Mouse (Mus musculus): ENCODE measurements around the gene Rorc.
A peak's percentile ranks its signal among the peaks of the same experiment; 100 is the strongest.

The Rorc gene

DNA sequence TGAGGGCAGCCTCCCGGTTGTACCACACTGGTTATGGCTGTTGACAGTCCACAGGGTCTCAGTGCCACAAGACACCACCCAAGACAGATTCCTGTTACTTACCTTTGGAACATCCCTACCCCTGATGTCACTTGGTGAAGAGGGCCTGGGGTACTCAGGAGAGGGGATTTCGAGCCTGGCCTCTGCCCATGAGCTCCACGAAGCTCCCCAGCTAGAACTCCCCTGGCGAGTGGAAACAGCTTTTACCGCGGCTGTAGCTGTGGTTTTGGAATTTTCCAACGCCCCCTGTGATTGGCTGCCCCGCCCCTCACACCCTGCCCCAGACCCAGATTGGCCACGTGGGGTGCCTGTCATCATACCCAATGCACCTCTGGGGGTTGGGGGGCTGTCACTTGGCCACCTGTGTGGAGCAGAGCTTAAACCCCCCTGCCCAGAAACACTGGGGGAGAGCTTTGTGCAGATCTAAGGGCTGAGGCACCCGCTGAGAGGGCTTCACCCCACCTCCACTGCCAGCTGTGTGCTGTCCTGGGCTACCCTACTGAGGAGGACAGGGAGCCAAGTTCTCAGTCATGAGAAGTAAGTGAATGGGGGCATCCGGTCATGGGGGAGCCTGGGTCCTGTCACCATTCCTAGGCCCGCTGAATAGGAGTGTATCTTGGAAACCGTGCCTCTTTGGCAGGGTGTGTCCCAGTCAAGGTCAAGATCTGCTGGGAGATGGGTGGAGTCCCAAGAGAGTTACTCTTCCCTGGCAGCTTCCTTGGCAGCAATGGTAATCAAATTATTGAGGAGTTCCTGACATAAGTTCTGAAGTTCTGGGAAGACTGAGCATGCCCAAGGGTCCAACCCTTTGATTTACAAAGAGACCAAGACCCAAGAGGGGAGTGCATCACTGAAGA, 4.7 kb downstream of the Rorc start:
- DNase-seq (ENCODE audit: extremely low spot score): no peak

DNA sequence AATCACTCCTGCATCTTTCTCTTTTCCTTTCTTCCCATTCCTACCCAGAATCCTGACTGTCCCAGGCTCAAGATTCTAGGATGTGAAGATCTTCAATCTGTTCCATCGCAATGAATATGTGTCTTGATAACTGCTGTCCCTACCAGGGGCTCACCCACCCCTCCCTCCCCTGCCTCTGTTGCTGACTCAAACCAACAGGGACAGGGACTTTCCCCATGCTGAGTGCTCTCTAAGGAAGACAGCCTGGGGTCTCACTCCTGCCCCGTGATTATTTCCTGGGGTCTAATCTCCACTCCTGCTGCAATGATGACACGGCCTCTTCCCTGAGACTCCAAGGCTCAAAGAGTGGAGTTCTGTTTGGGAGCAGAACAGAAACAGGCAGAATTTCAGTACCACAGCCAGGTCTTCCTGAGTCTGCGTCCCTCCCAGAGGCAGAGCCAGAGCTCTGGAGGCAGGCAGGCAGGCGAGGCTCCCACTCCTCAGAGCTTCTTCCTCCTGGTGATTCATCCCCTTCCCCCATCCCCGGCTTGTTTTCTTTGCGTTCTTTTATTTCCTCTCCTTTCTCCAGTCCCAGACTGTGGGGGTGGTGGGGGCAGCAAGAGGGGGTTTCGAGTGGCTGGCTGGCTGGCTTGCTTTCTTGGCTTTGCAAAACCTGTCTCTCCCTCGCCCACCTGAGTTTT, 7.4 kb downstream of the Rorc start:
- DNase-seq (ENCODE audit: extremely low spot score): no peak

DNA sequence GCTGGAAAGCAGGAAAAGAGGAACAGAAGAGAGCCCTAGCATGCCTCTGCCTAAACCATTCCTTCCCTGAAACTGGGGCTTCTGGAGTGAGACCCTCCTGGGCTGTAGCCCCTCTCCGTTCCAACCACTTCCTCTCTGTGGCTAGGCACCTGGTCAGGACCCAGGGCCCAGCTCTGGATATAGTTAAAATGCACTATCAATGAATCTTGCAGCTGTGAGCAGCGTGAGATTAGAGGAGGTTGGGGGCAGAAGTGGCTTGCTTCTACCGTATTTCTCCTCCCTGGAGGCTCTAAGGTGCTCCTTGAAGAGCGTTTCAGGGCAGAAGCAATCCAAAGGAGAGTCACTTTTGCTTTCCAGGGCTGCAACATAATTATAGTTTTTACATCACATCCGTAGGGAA, 9.7 kb downstream of the Rorc start:
- DNase-seq (ENCODE audit: extremely low spot score): no peak

DNA sequence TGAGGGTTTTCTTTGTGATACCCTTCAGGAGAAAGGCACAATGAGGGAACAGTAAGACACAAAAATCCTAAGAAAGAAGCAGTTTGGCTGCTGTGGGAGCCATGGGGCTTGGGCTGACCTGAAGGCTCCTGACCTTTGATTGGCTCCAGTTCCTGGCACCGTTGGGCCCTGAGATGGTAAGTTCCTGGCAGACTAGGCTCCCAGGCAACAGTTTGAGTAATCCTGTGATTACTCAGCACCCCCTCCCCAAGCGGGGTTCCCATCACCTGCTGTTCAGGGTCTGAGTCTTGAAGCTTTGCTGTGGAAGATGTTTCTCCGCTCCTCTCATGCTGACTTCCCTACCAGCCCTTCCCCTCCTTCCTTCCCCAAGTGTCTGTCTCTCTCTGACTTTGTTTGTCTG, 10.9 kb downstream of the Rorc start:
- no peak for DNase-seq (ENCODE audit: extremely low spot score)

DNA sequence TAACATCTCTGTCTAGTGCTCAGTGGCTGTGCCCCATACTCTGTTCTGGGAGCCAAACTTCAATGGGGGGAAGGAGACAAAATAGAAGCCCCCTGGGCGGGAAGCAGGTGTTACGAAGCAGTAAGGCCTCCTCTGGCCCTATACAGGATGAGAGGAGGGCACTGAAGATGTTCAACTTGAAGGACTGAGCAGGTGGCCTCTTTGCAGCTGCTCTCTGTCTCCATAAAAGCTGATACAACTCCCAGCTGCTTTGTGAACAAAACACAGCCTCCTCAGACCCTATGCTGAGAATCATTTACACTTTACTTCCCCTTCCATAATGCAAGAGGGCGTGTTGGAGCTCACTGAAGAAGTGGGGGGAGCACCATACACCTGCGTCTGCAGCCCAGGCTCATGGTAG, 14.1 kb downstream of the Rorc start:
- no peak for DNase-seq (ENCODE audit: extremely low spot score)

DNA sequence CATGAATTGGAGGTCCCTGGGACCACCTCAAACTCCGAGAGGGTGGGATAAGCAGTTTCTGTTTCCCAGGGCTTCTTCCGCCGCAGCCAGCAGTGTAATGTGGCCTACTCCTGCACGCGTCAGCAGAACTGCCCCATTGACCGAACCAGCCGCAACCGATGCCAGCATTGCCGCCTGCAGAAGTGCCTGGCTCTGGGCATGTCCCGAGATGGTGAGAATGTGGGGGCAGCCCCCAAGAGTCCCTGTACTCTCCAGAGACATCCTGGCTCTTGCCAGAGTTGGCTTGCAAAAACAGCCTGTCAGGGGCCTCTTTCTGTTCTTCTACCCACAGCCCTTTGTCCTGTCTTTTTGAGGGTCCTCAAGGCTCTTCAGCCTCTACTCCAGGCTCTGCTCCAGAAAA, 14.8 kb downstream of the Rorc start:
- no peak for DNase-seq (ENCODE audit: extremely low spot score)

DNA sequence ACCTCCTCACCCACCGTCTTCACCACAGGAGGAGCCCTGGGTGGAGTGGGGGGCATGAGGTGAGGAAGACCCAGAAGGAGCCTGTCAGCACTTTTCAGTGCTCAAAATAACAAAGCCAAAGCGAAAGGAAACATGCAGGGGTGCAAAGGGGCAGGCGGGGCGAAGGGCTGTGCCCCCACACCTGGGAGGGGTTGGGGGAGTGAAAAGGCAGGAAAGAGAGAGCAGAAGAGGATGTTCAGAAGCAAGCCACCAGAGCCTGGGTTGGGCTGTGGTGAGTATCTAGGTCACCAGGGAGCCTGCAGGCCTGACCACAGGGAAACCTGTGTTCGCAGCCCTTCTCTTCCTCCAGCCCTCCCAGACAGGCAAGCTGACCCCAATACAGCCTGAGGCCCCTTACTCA, 15.5 kb downstream of the Rorc start:
- no peak for DNase-seq (ENCODE audit: extremely low spot score)

DNA sequence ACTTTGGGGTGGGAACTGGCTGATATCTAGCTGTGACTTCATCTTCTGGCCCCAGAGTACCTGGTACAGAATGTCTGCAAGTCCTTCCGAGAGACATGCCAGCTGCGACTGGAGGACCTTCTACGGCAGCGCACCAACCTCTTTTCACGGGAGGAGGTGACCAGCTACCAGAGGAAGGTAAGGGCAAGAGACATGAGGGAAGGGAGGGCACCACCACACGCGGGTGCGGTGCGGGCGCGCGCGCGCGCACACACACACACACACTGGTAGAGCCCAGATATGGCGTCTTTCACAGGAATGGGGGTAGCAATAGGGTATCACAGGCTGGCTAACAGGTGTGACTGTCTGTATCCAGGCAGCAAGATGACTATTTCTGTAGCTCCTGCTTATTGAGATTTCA, 16.8 kb downstream of the Rorc start:
- no peak for DNase-seq (ENCODE audit: extremely low spot score)

DNA sequence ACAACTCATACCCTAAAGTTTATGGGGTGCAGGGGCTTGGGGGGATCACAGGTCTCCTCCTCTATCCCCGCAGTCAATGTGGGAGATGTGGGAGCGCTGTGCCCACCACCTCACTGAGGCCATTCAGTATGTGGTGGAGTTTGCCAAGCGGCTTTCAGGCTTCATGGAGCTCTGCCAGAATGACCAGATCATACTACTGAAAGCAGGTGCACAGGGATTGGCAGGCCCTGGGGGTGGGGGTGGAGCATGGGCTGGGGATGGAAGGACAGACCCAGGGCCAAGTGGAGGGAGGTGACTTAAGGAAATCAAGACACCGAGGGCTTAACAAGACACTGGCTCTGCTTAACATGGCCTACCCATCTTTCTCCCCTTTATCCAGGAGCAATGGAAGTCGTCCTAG, 18.4 kb downstream of the Rorc start:
- DNase-seq (ENCODE audit: extremely low spot score): no peak

DNA sequence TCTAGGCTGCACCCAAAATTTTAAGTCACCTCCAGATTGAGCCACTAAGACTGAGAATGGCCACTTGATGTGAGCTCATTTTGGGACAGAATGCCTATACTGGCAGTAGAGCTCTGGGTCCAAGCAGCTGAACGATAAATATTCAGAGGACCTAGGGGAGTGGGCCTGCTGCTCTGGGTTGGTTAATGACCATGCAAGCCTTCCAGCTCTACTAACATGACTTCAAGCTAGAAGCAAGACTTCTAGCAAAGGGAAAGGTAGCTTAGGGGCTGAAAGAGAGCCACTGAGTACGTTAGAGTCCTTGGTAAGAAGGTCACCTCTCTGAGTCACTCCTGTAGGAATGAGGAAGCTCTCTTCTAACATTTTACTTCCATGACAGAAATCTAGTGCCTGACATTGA, 19.5 kb downstream of the Rorc start:
- no peak for DNase-seq (ENCODE audit: extremely low spot score)

DNA sequence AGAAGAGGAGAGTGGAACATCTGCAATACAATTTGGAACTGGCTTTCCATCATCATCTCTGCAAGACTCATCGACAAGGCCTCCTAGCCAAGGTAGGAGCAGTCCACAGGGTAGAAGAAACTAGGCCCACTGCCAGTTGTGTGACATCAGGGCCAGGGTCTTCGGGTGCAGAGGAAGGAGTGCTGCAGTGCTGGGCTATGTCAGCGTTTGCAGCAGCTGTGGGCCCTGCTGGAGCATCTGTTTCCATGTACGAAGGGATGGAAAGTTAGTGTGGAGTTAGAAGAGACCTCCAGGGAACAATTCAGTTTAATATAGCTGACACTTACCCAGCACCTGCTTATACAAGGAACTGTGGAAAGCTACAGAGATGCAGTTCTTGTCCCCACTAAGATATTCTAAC, 20.5 kb downstream of the Rorc start:
- no peak for DNase-seq (ENCODE audit: extremely low spot score)

DNA sequence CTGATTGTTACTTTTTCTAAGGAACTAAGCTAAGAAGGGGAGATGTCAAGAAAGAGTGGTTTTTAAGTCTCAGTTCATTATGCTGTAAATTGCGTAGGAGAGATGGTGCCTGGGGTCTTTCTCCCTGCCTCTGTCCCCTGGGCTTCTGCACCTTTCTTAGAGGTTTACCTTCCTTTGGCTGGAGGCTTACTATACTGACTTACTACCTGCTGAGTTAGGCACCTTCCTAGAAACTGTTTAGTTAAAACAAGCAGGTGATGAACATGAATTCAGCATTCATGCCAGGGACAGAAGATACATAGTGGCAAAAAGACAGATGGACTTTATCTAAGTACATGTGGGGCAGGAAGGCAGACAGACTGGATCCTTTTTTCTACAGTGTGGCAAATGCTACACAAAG, 23.7 kb downstream of the Rorc start:
- DNase-seq (ENCODE audit: extremely low spot score): no peak

DNA sequence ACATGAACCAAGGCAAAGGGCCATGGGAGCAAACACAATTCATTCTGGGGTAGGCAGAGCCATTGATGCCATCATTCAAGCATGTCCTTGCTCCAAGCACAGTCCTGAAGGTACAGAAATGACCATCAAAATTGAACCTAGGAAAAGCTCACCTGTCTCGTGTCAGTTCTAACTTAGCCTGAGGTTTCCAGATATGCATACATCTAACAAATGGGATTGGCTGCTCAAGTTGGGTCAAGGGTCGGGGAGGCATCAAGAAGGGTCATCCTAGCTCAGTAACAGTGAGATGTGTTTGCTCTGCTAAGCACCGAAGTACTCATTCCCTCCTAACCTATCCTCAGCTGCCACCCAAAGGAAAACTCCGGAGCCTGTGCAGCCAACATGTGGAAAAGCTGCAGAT, 24.3 kb downstream of the Rorc start:
- DNase-seq (ENCODE audit: extremely low spot score): no peak

DNA sequence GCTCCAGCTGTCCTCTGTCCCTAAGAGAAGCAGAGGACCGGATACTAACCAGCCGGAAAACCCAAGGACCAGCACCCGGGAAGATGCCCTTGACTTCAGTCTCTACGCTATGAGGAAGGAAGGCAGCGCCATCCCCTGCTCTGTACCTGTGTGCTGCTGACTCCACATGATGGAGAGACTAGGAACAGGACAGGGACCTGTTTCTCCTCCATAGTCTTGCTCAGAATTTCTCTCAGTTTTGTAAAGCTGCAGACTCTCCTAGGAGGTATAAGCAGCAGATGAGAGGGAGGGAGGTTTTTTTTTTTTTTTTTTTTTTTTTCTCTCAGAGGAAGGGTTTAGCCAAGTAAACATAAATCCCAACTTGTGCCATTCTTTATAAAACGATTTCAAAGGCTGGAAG, 25.6 kb downstream of the Rorc start, which contains the start of gene Lingo4:
Gene Lingo4, plus strand, starts transcription at position 301 of the 400 bp plus-strand sequence.
- no peak for DNase-seq (ENCODE audit: extremely low spot score)

DNA sequence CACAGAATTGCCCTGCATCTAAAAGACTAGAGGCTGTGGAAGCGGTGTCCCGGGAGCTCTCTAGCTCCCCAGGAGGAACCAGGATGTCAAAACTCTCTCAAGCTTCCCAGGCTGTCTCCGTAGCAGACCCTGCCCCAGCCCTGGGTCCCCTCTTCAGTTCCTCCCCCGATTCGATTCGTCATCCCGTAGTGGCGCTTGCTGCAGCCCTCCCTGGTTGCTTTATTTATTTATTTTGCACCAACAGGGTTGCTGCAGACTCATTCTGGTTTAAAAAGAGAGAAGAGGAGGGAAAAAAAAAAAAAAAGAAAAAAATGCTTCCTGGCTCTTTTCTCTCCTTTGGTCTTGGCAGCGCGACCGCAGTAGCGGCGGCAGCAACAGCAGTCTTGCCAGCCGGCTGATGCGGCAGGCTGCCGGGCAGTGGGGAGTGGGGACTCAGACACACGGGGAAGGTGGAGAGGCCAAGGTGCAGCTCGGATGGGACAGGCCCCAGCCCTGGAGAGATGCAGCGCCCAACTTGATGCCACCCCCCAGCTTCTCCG, 26.4 kb downstream of the Rorc start:
- peak; percentile 50 for DNase-seq (ENCODE audit: extremely low spot score)

DNA sequence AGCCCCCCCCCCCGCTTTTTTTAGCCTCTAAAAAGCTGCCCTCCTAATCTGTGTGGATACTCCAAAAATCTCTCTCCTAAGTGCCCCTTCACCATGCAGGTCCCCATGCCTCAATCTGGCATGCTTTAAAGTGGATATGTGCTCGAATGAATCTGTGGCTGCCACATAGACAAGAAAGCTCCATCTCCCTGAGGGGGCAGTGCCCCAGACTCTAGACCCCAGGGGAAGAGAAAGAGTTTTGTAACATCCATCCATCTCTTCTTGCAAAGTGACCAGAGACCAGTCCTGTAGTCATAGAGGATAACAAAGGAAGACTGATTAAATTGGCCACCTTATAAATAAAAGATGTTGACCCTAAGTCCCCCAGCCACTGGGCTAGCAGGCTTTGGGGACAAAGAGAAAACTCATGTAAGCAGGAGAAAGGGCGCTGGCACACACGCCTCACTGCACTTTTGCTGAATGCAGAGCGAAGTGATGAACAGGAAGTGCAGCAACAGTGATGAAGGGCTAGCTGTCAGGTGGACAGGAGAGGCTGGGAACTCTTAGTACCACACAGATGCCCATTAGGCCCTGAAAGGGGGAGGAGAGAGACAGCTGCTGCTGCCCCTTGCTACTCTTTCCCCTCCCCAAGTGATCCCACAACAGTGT, 27.2 kb downstream of the Rorc start:
- no peak for DNase-seq (ENCODE audit: extremely low spot score)

DNA sequence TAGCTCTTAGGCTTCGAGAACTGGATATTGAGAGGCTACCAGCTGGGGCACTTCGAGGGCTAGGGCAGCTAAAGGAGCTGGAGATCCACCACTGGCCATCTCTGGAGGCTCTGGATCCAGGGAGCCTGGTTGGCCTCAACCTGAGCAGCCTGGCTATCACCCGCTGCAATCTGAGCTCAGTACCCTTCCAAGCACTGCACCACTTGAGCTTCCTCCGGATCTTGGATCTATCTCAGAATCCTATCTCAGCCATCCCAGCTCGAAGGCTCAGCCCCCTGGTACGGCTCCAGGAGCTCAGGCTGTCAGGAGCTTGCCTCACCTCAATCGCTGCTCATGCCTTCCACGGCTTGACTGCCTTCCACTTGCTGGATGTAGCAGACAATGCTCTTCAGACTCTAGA, 29.9 kb downstream of the Rorc start:
- no peak for DNase-seq (ENCODE audit: extremely low spot score)

DNA sequence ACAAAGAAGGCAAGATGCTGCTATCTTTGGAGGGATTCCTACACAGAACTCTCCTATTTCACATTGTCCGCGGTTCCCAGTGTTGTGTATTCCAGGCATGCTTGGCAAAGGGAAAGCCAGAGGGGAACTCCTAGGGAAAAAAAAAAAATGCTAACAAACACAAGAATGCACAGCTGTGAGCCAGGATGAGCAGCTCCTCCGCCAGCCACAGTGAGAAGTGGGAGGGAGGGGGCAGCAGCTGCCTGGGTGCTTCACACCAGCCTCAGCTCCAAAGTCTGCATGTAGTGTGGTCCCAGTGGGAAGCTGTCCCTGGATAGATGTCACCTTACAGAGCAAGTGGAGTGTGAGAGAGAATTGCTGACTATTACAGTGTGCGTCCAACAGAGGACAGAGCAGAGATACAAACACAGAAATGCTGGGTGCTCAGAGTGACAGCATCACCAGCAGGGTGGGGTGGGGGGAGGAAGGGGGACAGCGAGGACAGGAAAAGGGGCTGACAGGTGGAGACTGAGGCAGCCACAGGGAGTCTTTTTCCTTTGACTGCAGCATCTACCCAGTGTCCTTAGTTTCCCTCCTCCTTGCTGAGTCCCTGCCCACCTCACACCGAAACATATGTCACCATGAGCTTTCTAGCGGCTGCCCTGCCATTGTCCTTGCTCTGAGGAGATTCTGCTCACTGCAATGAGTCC, 31.9 kb downstream of the Rorc start:
- DNase-seq (ENCODE audit: extremely low spot score): no peak

DNA sequence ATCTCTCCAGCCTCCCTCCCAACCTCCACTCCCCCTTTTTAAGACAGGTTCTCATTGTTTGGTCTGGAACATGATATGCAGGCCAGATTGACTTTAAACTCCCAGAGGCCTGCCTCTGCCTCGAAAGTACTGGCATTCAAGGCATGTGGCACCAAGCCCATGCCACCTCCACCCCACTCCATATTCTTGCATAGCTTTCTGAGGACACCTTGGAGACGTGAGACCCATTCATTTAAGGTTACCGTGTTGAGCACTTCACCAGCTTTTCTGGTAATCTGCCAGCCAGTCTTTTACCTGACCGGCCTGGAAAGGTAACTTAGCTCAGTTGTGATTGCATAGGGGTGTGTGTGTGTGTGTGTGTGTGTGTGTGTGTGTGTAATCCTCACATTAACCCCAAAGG, 33.0 kb downstream of the Rorc start:
- no peak for DNase-seq (ENCODE audit: extremely low spot score)

DNA sequence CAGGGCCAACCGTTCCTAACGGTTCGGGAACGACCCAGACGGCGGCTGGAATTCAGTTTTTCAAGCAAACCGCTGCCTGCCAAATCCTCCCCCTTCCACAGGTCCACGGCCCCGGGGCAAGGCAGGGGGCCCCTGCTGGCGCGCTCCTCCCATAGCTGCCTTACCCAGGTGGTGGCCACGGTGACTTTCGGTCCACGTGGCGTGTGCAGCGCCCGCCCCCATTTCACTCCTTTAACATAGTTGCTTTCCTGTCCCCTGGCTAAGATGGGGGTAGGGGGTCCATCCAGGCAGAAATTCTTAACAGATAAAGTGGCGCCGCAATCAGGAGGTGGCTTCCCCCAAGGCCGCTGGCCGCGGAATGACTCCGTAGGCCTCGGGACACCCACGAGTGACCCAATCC, 39.9 kb downstream of the Rorc start:
- no peak for DNase-seq (ENCODE audit: extremely low spot score)

DNA sequence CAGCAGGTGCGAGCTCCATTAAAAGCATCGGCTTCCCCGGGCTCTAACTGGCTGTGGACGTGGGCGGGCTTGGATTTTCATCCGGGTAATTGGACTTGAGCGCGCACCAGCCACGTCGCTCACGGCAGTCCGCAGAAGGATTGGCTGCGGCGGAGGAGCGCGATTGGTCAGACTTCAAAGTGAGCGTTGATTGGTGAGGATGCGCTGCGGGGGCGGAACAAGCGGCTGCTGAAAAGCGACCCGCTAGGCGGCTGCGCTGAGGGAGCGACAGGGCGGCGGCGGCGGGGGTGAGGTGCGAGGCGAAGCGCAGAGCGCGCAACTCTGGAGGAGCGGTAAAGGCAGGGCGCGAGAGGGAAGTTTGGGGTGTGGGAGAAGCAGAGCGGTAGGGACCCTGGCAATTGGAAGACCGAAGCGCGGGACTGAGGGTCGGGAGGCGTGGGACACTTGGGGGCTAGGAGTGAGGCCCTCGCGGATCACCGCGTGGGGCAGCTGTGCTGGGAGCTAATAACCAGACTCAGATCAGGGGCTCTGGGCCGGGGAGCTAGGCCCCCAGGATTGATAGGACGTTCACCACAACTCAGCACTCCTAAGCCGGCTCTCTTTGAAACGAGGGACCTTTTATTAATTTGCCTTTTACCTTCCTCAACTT, 40.6 kb downstream of the Rorc start, which contains the start of gene Tdrkh:
Gene Tdrkh, plus strand, starts transcription at position 243 of the 649 bp plus-strand sequence.
- DNase-seq (ENCODE audit: extremely low spot score): peak; percentile 94
